Mouse (Mus musculus) R1 (cell line): ENCODE measurements at regions not wholly inside any gene's neighbourhood (a gene's known extent, or its start where the extent isn't known, plus 50 kb on each side); places are given as distances from the start of the nearest gene placed in this dataset.

Experiments
- DNase-seq: peaks from one replicate; pipeline ENCODE4 v3.0.0-alpha.2; 2018; ENCODE audit warnings: low read depth, low spot score

- DNase-seq: no peak
Observed at GRCm38 (mm10) chr14:72783248-72783647, 73.4 kb upstream of the Fndc3a start.

GRCm38 (mm10) chr14:72779446-72779845, 69.6 kb upstream of the Fndc3a start:
- DNase-seq: peak; percentile 41

- DNase-seq: no peak
Observed at GRCm38 (mm10) chr14:72778756-72779155, 69.0 kb upstream of the Fndc3a start.

GRCm38 (mm10) chr14:72777927-72778560, 68.2 kb upstream of the Fndc3a start:
- DNase-seq: no peak

- DNase-seq: peak; percentile 3
Observed at GRCm38 (mm10) chr14:72770237-72770636, 60.4 kb upstream of the Fndc3a start.

- no peak for DNase-seq
Observed at GRCm38 (mm10) chr14:72760123-72760522, 50.3 kb upstream of the Fndc3a start.
